Mouse (Mus musculus): ENCODE results near the gene Sema3a. TPM values are rescaled to one million over a fixed set of nuclear protein-coding genes. Genes with fewer than 3 reads are reported as not detected.

Sema3a gene
- polyA plus RNA-seq, 1 experiment from 2014 or later = 24.7 TPM

GRCm38 (mm10) chr5:13630692-13631091, 505.5 kb downstream of the Sema3a start:
- DNase-seq (ENCODE audit: low spot score) = peak; percentile 49
- H3K27ac ChIP-seq (ENCODE audit: low read length) = no peak overlapping the region

DNA sequence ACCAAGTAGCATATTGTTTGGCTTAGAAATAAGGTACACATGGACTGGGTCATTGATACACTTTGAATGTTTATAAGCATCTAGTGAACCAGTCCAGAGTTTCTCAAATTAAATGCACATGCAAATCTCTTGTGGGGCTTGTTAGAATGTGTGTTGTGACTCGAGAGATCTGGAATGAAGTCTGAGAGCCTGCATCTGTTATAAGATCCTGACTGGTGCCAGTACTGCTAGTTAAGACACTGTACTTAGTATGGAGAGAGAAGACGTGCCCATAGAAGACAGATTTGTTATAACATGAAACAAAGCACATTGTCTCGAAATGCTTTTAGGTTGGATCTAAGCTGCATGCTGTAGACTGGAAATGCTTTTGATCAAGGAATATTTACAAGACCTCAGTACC, 511.0 kb downstream of the Sema3a start:
- no peaks in the 10 kb centered on the region for H3K36me3 ChIP-seq (ENCODE audit: insufficient read depth, low read length)
- no peak overlapping the region for H3K9ac ChIP-seq (replicated peaks; ENCODE audit: low read depth)
- no peak for ATAC-seq
- 56% methylated on average over 3 of the region's 3 CpGs for WGBS
- H3K4me1 ChIP-seq (ENCODE audit: insufficient read depth, low read depth, low read length) = no peaks in the 10 kb centered on the region
- H3K4me3 ChIP-seq (ENCODE audit: low read depth, low read length) = no peak overlapping the region
- no peak for DNase-seq (ENCODE audit: low spot score)
- no peak overlapping the region for H3K4me2 ChIP-seq (replicated peaks; ENCODE audit: low read depth, low read length)
- TF ChIP-seq CTCF (IDR thresholded peaks at IDR 0.05) (no peak), EP300 (IDR thresholded peaks at IDR 0.05) (no peak)
- H3K9me3 ChIP-seq (ENCODE audit: low read length) = no peaks in the 10 kb centered on the region
- H3K27ac ChIP-seq (ENCODE audit: low read length) = no peak overlapping the region
- H3K27me3 ChIP-seq (replicated peaks; ENCODE audit: insufficient read depth, low read length) = no peaks in the 10 kb centered on the region

More at GRCm38 (mm10) chr5:13630692-13631091, 505.5 kb downstream of the Sema3a start:
- H3K9me3 ChIP-seq (ENCODE audit: low read length) = no peaks in the 10 kb centered on the region
- ATAC-seq = no peak
- H3K36me3 ChIP-seq (ENCODE audit: insufficient read depth, low read length) = no peaks in the 10 kb centered on the region
- no peak overlapping the region for H3K4me2 ChIP-seq (replicated peaks; ENCODE audit: low read depth, low read length)
- H3K27me3 ChIP-seq (replicated peaks; ENCODE audit: insufficient read depth, low read length) = no peaks in the 10 kb centered on the region
- TF ChIP-seq EP300 (IDR thresholded peaks at IDR 0.05) = no peak
- peak; percentile 36 for TF ChIP-seq CTCF (IDR thresholded peaks at IDR 0.05)
- no peak overlapping the region for H3K9ac ChIP-seq (replicated peaks; ENCODE audit: low read depth)
- no peak overlapping the region for H3K4me3 ChIP-seq (ENCODE audit: low read depth, low read length)
- peaks cover 4% of the 10 kb centered on the region; the same call in 1 of the 2 replicates for H3K4me1 ChIP-seq (ENCODE audit: insufficient read depth, low read depth, low read length)

All from lung, postnatal 0 days (tissue).